Mouse (Mus musculus): Measurements from ENCODE around the gene Gm14819. TPM values are rescaled to one million over a fixed set of nuclear protein-coding genes. Genes with fewer than 3 reads are reported as not detected.
"Not testable (repeated sequence)": the region's sequence is repeated elsewhere in the genome, so short reads cannot be mapped to it uniquely, and the experiment has no call there.

Gene Gm14819
- not detected for total RNA-seq (2022)

DNA sequence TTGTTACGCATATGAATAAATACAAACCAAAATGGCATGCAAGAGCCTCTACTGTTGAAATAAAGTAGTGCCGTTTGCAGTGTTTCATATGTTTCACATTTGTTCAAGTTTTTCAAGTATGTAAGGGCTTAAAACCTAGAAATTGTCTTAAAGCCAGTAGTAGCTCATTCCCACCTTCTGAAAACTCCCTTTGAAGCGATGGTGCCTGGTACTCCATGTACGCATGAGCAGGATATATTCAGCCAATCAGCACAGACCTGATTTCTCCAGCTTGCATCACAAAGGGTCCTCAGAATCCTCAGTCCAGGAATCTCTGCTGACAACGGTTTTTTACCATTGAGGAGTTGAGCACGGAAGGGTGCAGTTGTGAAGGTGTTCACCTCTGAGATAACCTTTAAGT, at the start of gene Gm14819:
Gene Gm14819, plus strand, starts transcription at position 301 of the 400 bp plus-strand sequence.
- DNase-seq (ENCODE audit: low spot score) = not testable (repeated sequence)

All from heart, adult 8-10 months (tissue).